ENCODE assay signal across 8 mouse cellular contexts in the genomic region with DNA sequence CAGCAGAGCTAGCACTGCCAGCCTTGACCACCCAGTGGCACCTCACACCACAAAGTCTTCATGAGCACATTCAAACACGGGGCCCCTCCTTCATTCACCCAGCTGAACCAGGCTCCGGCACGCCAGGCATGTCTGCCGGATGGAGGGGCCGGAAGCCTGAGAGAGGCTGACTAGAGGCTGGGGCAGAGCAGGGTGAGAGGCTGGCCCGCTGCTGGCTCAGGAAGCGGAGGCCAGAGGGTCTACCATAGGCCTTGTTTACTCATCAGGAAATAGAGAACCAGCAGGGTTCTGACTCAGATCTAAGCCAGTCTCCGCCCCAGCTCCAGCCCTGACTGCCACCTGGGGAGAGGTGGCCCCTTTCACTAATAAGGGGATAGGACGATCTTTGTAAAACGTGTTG. TPM values are rescaled to one million over a fixed set of nuclear protein-coding genes. Genes with fewer than 3 reads are reported as not detected.
DNase-seq lines count a peak whose midpoint lies in the region; ATAC-seq and TF ChIP-seq lines count a peak whose summit lies in the region.

No protein-coding gene starts in this region.

- intact Hi-C loops in left cerebral cortex, postnatal 14 days (cut with DNase I), result no loop called here

- H3K9ac ChIP-seq in heart, postnatal 0 days (replicated peaks; ENCODE audit: low read depth, low read length), result no peak overlapping the region
- no peak overlapping the region for H3K9ac ChIP-seq in stomach, embryonic 15.5 days

- H3K27ac ChIP-seq in cortical plate, adult 2 months (ENCODE audit: insufficient read depth, low read length), result peak overlapping the region; percentile 28; the same call in 1 of the 2 replicates
- peak overlapping the region; percentile 87 for H3K27ac ChIP-seq in heart, postnatal 0 days (ENCODE audit: low read depth)
- H3K27ac ChIP-seq in stomach, embryonic 15.5 days, result peak overlapping the region; percentile 91

- H3K4me3 ChIP-seq in cortical plate, adult 2 months (ENCODE audit: insufficient read depth, low read length), result no peak overlapping the region
- peak overlapping the region; percentile 3; the same call in 1 of the 2 replicates for H3K4me3 ChIP-seq in heart, postnatal 0 days (ENCODE audit: low read depth, low read length)
- peak overlapping the region; percentile 16; the same call in 1 of the 2 replicates for H3K4me3 ChIP-seq in stomach, embryonic 15.5 days (replicated peaks)

- H3K27me3 ChIP-seq in heart, postnatal 0 days (ENCODE audit: control insufficient read depth, insufficient read depth, low read length), result peaks cover 11% of the 10 kb centered on the region; the same call in 1 of the 2 replicates
- H3K27me3 ChIP-seq in stomach, embryonic 15.5 days (replicated peaks), result no peaks in the 10 kb centered on the region

- no peak for TF ChIP-seq EP300 in heart, postnatal 0 days (IDR thresholded peaks at IDR 0.05; ENCODE audit: low read depth)

- ATAC-seq in CD4-positive, CD25-positive, alpha-beta regulatory T cell, adult 4 months, result peak; percentile 88
- ATAC-seq in heart, postnatal 0 days (ENCODE audit: insufficient read depth, low read depth), result peak; percentile 34
- peak; percentile 31; the same call in 1 of the 2 replicates for ATAC-seq in stomach, embryonic 15.5 days (ENCODE audit: insufficient read depth, low FRiP score, low read depth)

- WGBS in heart, postnatal 0 days, result 29% methylated on average over 10 of the region's 10 CpGs
- WGBS in stomach, embryonic 15.5 days, result 22% methylated on average over 10 of the region's 10 CpGs

- H3K9me3 ChIP-seq in heart, postnatal 0 days (replicated peaks; ENCODE audit: control insufficient read depth, low read length), result no peaks in the 10 kb centered on the region
- H3K9me3 ChIP-seq in stomach, embryonic 15.5 days, result no peaks in the 10 kb centered on the region

- no peak for TF ChIP-seq POLR2A in cortical plate, adult 2 months (IDR thresholded peaks at IDR 0.05; ENCODE audit: extremely low read depth, insufficient read depth, low read length)

- no peaks in the 10 kb centered on the region for H3K36me3 ChIP-seq in heart, postnatal 0 days (replicated peaks; ENCODE audit: control insufficient read depth, insufficient read depth, low read length)
- no peaks in the 10 kb centered on the region for H3K36me3 ChIP-seq in stomach, embryonic 15.5 days

- H3K4me1 ChIP-seq in cortical plate, adult 2 months (ENCODE audit: control insufficient read depth, insufficient read depth, low read length), result no peaks in the 10 kb centered on the region
- peaks cover 21% of the 10 kb centered on the region for H3K4me1 ChIP-seq in heart, postnatal 0 days (ENCODE audit: control insufficient read depth, insufficient read depth)
- peaks cover 47% of the 10 kb centered on the region for H3K4me1 ChIP-seq in stomach, embryonic 15.5 days

- TF ChIP-seq CTCF in cortical plate, adult 2 months (IDR thresholded peaks at IDR 0.05; ENCODE audit: extremely low read depth, insufficient read depth, low read length), result no peak
- no peak for TF ChIP-seq CTCF in heart, postnatal 0 days (IDR thresholded peaks at IDR 0.05; ENCODE audit: low read depth)

- H3K4me2 ChIP-seq in heart, postnatal 0 days (ENCODE audit: low read depth, low read length), result peak overlapping the region; percentile 57
- H3K4me2 ChIP-seq in stomach, embryonic 15.5 days, result peak overlapping the region; percentile 46

- no peak for DNase-seq in heart, postnatal 0 days (ENCODE audit: low spot score)
- peak; percentile 85 for DNase-seq in kidney, postnatal 10 days
- DNase-seq in lung, postnatal 4 days, result peak; percentile 80 to 88
- no peak for DNase-seq in cerebellum, adult 11-12 months
- DNase-seq in left cerebral cortex, postnatal 14 days (ENCODE audit: low spot score in 2 of 2), result no peak

RNA-seq across cellular contexts. Expression of a gene that starts 16.7 kb away (rescaled TPM):
- 1 to 10 TPM; 1.3 to 1.8 TPM for polyA plus RNA-seq in CD4-positive, CD25-positive, alpha-beta regulatory T cell, adult 4 months (2017; shearing (Covaris generic))
- polyA plus RNA-seq in cortical plate, adult 2 months (2012; rRNA removed), result 0.38 and 0.81 TPM in 2 replicates
- total RNA-seq in heart, postnatal 0 days (2014; rRNA removed; ENCODE audit: low replicate concordance), result 0.54 and 1.5 TPM in 2 replicates
- 0.12 and 0.38 TPM in 2 replicates for polyA plus RNA-seq in heart, postnatal 0 days (2015; fragmentation: Nextera tagmentation; extraction: Ambion mirVana)
- 0.37 and 0.53 TPM in 2 replicates for polyA plus RNA-seq in stomach, embryonic 15.5 days (2015; fragmentation: Nextera tagmentation; extraction: Ambion mirVana)
- total RNA-seq in left cerebral cortex, postnatal 14 days (2021), result under 1 TPM; 0.21 to 0.55 TPM

RNA-seq across cellular contexts. Expression of a gene that starts 29.9 kb away (rescaled TPM):
- polyA plus RNA-seq in CD4-positive, CD25-positive, alpha-beta regulatory T cell, adult 4 months (2017; shearing (Covaris generic)), result not detected
- polyA plus RNA-seq in cortical plate, adult 2 months (2012; rRNA removed), result 0.40 TPM in 1 of 2 replicates, not detected in the other
- 0.11 and 0.62 TPM in 2 replicates for total RNA-seq in heart, postnatal 0 days (2014; rRNA removed; ENCODE audit: low replicate concordance)
- polyA plus RNA-seq in heart, postnatal 0 days (2015; fragmentation: Nextera tagmentation; extraction: Ambion mirVana), result 0.15 and 0.16 TPM in 2 replicates
- polyA plus RNA-seq in stomach, embryonic 15.5 days (2015; fragmentation: Nextera tagmentation; extraction: Ambion mirVana), result 1.9 and 2.2 TPM in 2 replicates
- under 1 TPM in 1 of 2 experiments, not detected in 1; 0.61 TPM for total RNA-seq in left cerebral cortex, postnatal 14 days (2021)

RNA-seq across cellular contexts. Expression of a gene that starts 31.7 kb away (rescaled TPM):
- polyA plus RNA-seq in CD4-positive, CD25-positive, alpha-beta regulatory T cell, adult 4 months (2017; shearing (Covaris generic)), result 1 to 10 TPM in 1 of 2 experiments, under 1 TPM in 1; 0.17 to 1.6 TPM
- 0.25 and 0.27 TPM in 2 replicates for polyA plus RNA-seq in cortical plate, adult 2 months (2012; rRNA removed)
- total RNA-seq in heart, postnatal 0 days (2014; rRNA removed; ENCODE audit: low replicate concordance), result not detected in 2 replicates
- not detected in 2 replicates for polyA plus RNA-seq in heart, postnatal 0 days (2015; fragmentation: Nextera tagmentation; extraction: Ambion mirVana)
- polyA plus RNA-seq in stomach, embryonic 15.5 days (2015; fragmentation: Nextera tagmentation; extraction: Ambion mirVana), result 0.59 and 0.89 TPM in 2 replicates
- under 1 TPM; 0.57 to 0.66 TPM for total RNA-seq in left cerebral cortex, postnatal 14 days (2021)

RNA-seq across cellular contexts. Expression of a gene that starts 59.0 kb away (rescaled TPM):
- polyA plus RNA-seq in CD4-positive, CD25-positive, alpha-beta regulatory T cell, adult 4 months (2017; shearing (Covaris generic)), result 10 to 100 TPM; 57.3 to 93.7 TPM
- 9.6 and 9.9 TPM in 2 replicates for polyA plus RNA-seq in cortical plate, adult 2 months (2012; rRNA removed)
- total RNA-seq in heart, postnatal 0 days (2014; rRNA removed; ENCODE audit: low replicate concordance), result 42.7 and 69.9 TPM in 2 replicates
- 10.3 and 10.8 TPM in 2 replicates for polyA plus RNA-seq in heart, postnatal 0 days (2015; fragmentation: Nextera tagmentation; extraction: Ambion mirVana)
- 23.4 and 25.4 TPM in 2 replicates for polyA plus RNA-seq in stomach, embryonic 15.5 days (2015; fragmentation: Nextera tagmentation; extraction: Ambion mirVana)
- 1 to 10 TPM; 7.3 to 9.1 TPM for total RNA-seq in left cerebral cortex, postnatal 14 days (2021)

Comparison
In these comparisons a context has a peak if more than half of its experiments do, and no peak if none do; other contexts are left out.
1. ATAC-seq: peak in every context shown above with its lines; median percentile 88 in CD4-positive, CD25-positive, alpha-beta regulatory T cell, adult 4 months; 34 in heart, postnatal 0 days; 31 in stomach, embryonic 15.5 days.
2. H3K27ac ChIP-seq: peak in every context shown above with its lines; median percentile 91 in stomach, embryonic 15.5 days; 87 in heart, postnatal 0 days; 28 in cortical plate, adult 2 months.
3. DNase-seq: peak in kidney, postnatal 10 days (single experiment) and lung, postnatal 4 days (2 of 2); none in heart, postnatal 0 days (single experiment), cerebellum, adult 11-12 months (single experiment) and left cerebral cortex, postnatal 14 days (0 of 2).